Mouse (Mus musculus) G1E (cell line): ENCODE measurements around the gene Degs1.

Experiments
- CTCF ChIP-seq: IDR thresholded peaks from 2 replicates; pipeline ENCODE4 v1.5.1; 2012; ENCODE audit warnings: low read depth, low read length, inconsistent platforms, mixed read lengths
- GATA1 ChIP-seq: IDR thresholded peaks from 2 replicates; pipeline ENCODE4 v1.6.1; 2012; ENCODE audit warnings: borderline replicate concordance, low read length, inconsistent platforms, mixed read lengths
- POLR2AphosphoS5 ChIP-seq: IDR thresholded peaks from 2 replicates; pipeline ENCODE4 v1.6.1; 2012; ENCODE audit warnings: low read depth, low read length, inconsistent platforms; ENCODE audit not compliant: insufficient replicate concordance
- TAL1 ChIP-seq: conservative IDR thresholded peaks from 2 replicates; pipeline ENCODE4 v1.6.1; 2012; ENCODE audit warnings: low read depth, low read length, inconsistent platforms, mixed read lengths

- TF ChIP-seq CTCF: no peak
- TF ChIP-seq TAL1: no peak
- no peak for TF ChIP-seq GATA1
- no peak for TF ChIP-seq POLR2AphosphoS5
Observed at GRCm38 (mm10) chr1:182256041-182256680, 26.4 kb downstream of the Degs1 start.
